Mouse (Mus musculus) thymus, adult 2 months (tissue): ENCODE results near the gene Eml2.

Source experiments
- CTCF ChIP-seq: fragments of 200-500 bp; IDR thresholded peaks from 2 replicates; pipeline ENCODE4 v1.5.1; 2012; ENCODE audit warnings: mild to moderate bottlenecking, control low read depth, low read length, moderate library complexity, borderline replicate concordance; ENCODE audit not compliant: control insufficient read depth, poor library complexity, insufficient read depth; ENCODE audit errors: extremely low read depth
- POLR2A ChIP-seq: fragments of 200-500 bp; IDR thresholded peaks from 2 replicates; pipeline ENCODE4 v1.6.1; 2012; ENCODE audit warnings: mild to moderate bottlenecking, low read length, control low read depth, moderate library complexity; ENCODE audit not compliant: control insufficient read depth, poor library complexity, insufficient read depth; ENCODE audit errors: extremely low read depth

GRCm38 (mm10) chr7:19129396-19129795 lies 46.8 kb upstream of the Eml2 start:
- no peak for TF ChIP-seq POLR2A
- TF ChIP-seq CTCF: no peak
